Comparison of ENCODE assay signal across 20 mouse cellular contexts in the genomic region with DNA sequence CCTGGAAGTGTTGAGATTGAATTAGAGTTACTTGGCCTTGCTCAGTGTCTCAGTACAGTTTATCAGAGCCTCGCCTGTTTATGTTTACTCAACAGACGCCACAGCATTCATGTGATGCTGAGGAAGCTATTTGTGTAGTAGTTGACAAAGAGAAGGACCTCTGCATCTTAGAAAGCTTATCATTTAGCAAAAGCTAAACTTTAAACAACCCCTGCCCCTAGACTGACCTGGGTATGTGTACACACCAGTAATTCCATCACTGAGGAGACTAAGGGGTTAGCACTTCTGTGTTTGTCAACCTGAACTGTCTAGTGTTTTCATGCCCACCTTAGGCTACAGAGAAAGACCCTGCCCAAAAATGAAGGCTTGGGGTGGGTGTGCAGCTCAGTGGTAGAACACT. TPM values are rescaled to one million over a fixed set of nuclear protein-coding genes. Genes with fewer than 3 reads are reported as not detected.
DNase-seq lines count a peak whose midpoint lies in the region; ATAC-seq and TF ChIP-seq lines count a peak whose summit lies in the region.
"Had no signal": no experiment of that assay in that cellular context is flagged by ENCODE, and none has a peak within 500 bp of the region (broad histone marks: within the 10 kb centered on the region; RNA-seq: fewer than 3 reads in every experiment).

No protein-coding gene starts in this region.

- H3K79me2 ChIP-seq in liver, adult 2 months (ENCODE audit: control insufficient read depth, insufficient read depth, low read length): peaks cover 54% of the 10 kb centered on the region; the same call in 1 of the 2 replicates

- H3K27ac ChIP-seq in heart, embryonic 11.5 days (ENCODE audit: low read depth, low read length): peak overlapping the region; percentile 96
- peak overlapping the region; percentile 92 for H3K27ac ChIP-seq in heart, embryonic 15.5 days
- peak overlapping the region; percentile 94 for H3K27ac ChIP-seq in liver, adult 2 months (replicated peaks; ENCODE audit: insufficient read depth, low read depth, low read length)
- no peak overlapping the region for H3K27ac ChIP-seq in liver, embryonic 11.5 days (ENCODE audit: low read depth, low read length)
- H3K27ac ChIP-seq: embryonic facial prominence, embryonic 13.5 days; forebrain, embryonic 13.5 days; hindbrain, embryonic 10.5 days; hindbrain, embryonic 14.5 days; intestine, embryonic 15.5 days had no signal

- H3K4me2 ChIP-seq in heart, embryonic 11.5 days: no peak overlapping the region
- no peak overlapping the region for H3K4me2 ChIP-seq in heart, embryonic 15.5 days
- H3K4me2 ChIP-seq in liver, embryonic 11.5 days: no peak overlapping the region
- H3K4me2 ChIP-seq: embryonic facial prominence, embryonic 13.5 days; forebrain, embryonic 13.5 days; hindbrain, embryonic 14.5 days; intestine, embryonic 15.5 days had no signal

- TF ChIP-seq POLR2A in liver, adult 2 months (IDR thresholded peaks at IDR 0.05; ENCODE audit: extremely low read depth, insufficient read depth, low read length): no peak

- no peaks in the 10 kb centered on the region for H3K36me3 ChIP-seq in heart, embryonic 11.5 days (ENCODE audit: control insufficient read depth, insufficient read depth, low read length)
- H3K36me3 ChIP-seq in heart, embryonic 15.5 days: no peaks in the 10 kb centered on the region
- no peaks in the 10 kb centered on the region for H3K36me3 ChIP-seq in liver, adult 2 months (ENCODE audit: control insufficient read depth, insufficient read depth, low read length)
- H3K36me3 ChIP-seq in liver, embryonic 11.5 days (ENCODE audit: control insufficient read depth, insufficient read depth, low read length): no peaks in the 10 kb centered on the region
- H3K36me3 ChIP-seq: hindbrain, embryonic 10.5 days; intestine, embryonic 15.5 days had no signal

- no peak overlapping the region for H3K9ac ChIP-seq in heart, embryonic 11.5 days (ENCODE audit: low read depth, low read length)
- H3K9ac ChIP-seq in heart, embryonic 15.5 days: no peak overlapping the region
- H3K9ac ChIP-seq in liver, adult 2 months (ENCODE audit: low read depth, low read length): no peak overlapping the region
- no peak overlapping the region for H3K9ac ChIP-seq in liver, embryonic 11.5 days (ENCODE audit: low read depth, low read length)
- H3K9ac ChIP-seq: embryonic facial prominence, embryonic 13.5 days; forebrain, embryonic 13.5 days; forebrain, postnatal 0 days; hindbrain, embryonic 14.5 days; intestine, embryonic 15.5 days had no signal

- H3K4me3 ChIP-seq in heart, embryonic 11.5 days (ENCODE audit: low read depth, low read length): no peak overlapping the region
- H3K4me3 ChIP-seq in heart, embryonic 15.5 days: no peak overlapping the region
- no peak overlapping the region for H3K4me3 ChIP-seq in liver, adult 2 months (ENCODE audit: insufficient read depth, low read depth, low read length)
- no peak overlapping the region for H3K4me3 ChIP-seq in liver, embryonic 11.5 days (ENCODE audit: low read depth, low read length)
- H3K4me3 ChIP-seq: embryonic facial prominence, embryonic 13.5 days; forebrain, embryonic 13.5 days; hindbrain, embryonic 10.5 days; intestine, embryonic 15.5 days had no signal

- no peak for DNase-seq in heart, postnatal 36 days
- no peak for DNase-seq in heart, postnatal 10 days
- DNase-seq in liver, adult 2 months (ENCODE audit: extremely low read depth, low read depth, low spot score): peak; percentile 59
- no peak for DNase-seq in liver, embryonic 11.5 days (ENCODE audit: low spot score)
- DNase-seq in yolk sac, embryonic 10.5 days (ENCODE audit: low spot score): peak; percentile 68
- no peak for DNase-seq in frontal cortex, adult 2 months (ENCODE audit: extremely low spot score in 1 of 2, low spot score in 1 of 2)
- DNase-seq: adrenal gland, adult 2 months; adrenal gland, postnatal 25 days; cerebellum, adult 18-20 months; cerebellum, adult 9-11 months; cerebellum, postnatal 36 days; forebrain, postnatal 0 days; kidney, adult 18-20 months had no signal

- H3K27me3 ChIP-seq in heart, embryonic 11.5 days (ENCODE audit: control insufficient read depth, insufficient read depth, low read length): no peaks in the 10 kb centered on the region
- no peaks in the 10 kb centered on the region for H3K27me3 ChIP-seq in heart, embryonic 15.5 days
- H3K27me3 ChIP-seq in liver, adult 2 months (ENCODE audit: control insufficient read depth, insufficient read depth, low read length): no peaks in the 10 kb centered on the region
- no peaks in the 10 kb centered on the region for H3K27me3 ChIP-seq in liver, embryonic 11.5 days (replicated peaks; ENCODE audit: control insufficient read depth, insufficient read depth, low read length)
- H3K27me3 ChIP-seq: embryonic facial prominence, embryonic 13.5 days; forebrain, embryonic 13.5 days; intestine, embryonic 15.5 days had no signal

- 50% methylated on average over 2 of the region's 2 CpGs for WGBS in heart, embryonic 11.5 days (ENCODE audit: insufficient replicate concordance)
- WGBS in heart, embryonic 15.5 days: 63% methylated on average over 2 of the region's 2 CpGs
- WGBS in liver, adult 2 months: 7% methylated on average over 2 of the region's 2 CpGs
- WGBS in liver, embryonic 11.5 days: 64% methylated on average over 2 of the region's 2 CpGs

- peaks cover 79% of the 10 kb centered on the region for H3K4me1 ChIP-seq in heart, embryonic 11.5 days (ENCODE audit: control insufficient read depth, insufficient read depth, low read length)
- peaks cover 96% of the 10 kb centered on the region for H3K4me1 ChIP-seq in heart, embryonic 15.5 days (replicated peaks)
- peaks cover 68% of the 10 kb centered on the region for H3K4me1 ChIP-seq in liver, adult 2 months (ENCODE audit: control insufficient read depth, insufficient read depth, low read length)
- H3K4me1 ChIP-seq in liver, embryonic 11.5 days (replicated peaks; ENCODE audit: control insufficient read depth, insufficient read depth, low read length): peaks cover 11% of the 10 kb centered on the region; the same call in 1 of the 2 replicates

- no peaks in the 10 kb centered on the region for H3K9me3 ChIP-seq in heart, embryonic 11.5 days (replicated peaks; ENCODE audit: control insufficient read depth, low read length)
- no peaks in the 10 kb centered on the region for H3K9me3 ChIP-seq in heart, embryonic 15.5 days (replicated peaks)
- H3K9me3 ChIP-seq in liver, embryonic 11.5 days (ENCODE audit: control insufficient read depth, low read length): no peaks in the 10 kb centered on the region
- H3K9me3 ChIP-seq: embryonic facial prominence, embryonic 13.5 days; forebrain, embryonic 13.5 days; hindbrain, embryonic 10.5 days; intestine, embryonic 15.5 days had no signal

- no peak for ATAC-seq in heart, embryonic 11.5 days (replicated peaks; ENCODE audit: insufficient number of reproducible peaks, low FRiP score, low TSS enrichment)
- ATAC-seq in heart, embryonic 15.5 days (replicated peaks; ENCODE audit: insufficient number of reproducible peaks, insufficient read depth, low FRiP score, low read depth): no peak
- no peak for ATAC-seq in liver, embryonic 11.5 days (replicated peaks; ENCODE audit: low FRiP score)
- ATAC-seq: forebrain, embryonic 13.5 days; forebrain, postnatal 0 days had no signal

- TF ChIP-seq CTCF in liver, adult 2 months (IDR thresholded peaks at IDR 0.05; ENCODE audit: low read depth, low read length): no peak

- intact Hi-C loops in heart, postnatal 36 days (cut with DNase I): no loop called here
- intact Hi-C loops in heart, postnatal 10 days (cut with DNase I): no loop called here

RNA-seq across cellular contexts. Expression of a gene that starts 12.9 kb away (rescaled TPM):
- 10.0 and 12.5 TPM in 2 replicates for polyA plus RNA-seq in heart, embryonic 11.5 days (2014; fragmentation: Nextera tagmentation; extraction: Ambion mirVana)
- total RNA-seq in heart, postnatal 36 days (2021): 10 to 100 TPM; 48.9 to 51.9 TPM
- 10.5 and 12.0 TPM in 2 replicates for polyA plus RNA-seq in heart, embryonic 15.5 days (2015; fragmentation: Nextera tagmentation; extraction: Ambion mirVana)
- 10 to 100 TPM; 75.4 to 82.3 TPM for total RNA-seq in heart, postnatal 10 days (2021)
- 30.0 and 34.5 TPM in 2 replicates for total RNA-seq in liver, adult 2 months (2014; rRNA removed)
- polyA plus RNA-seq in liver, adult 2 months (2012; rRNA removed): 19.5 and 22.8 TPM in 2 replicates
- 2.5 and 4.1 TPM in 2 replicates for polyA plus RNA-seq in liver, embryonic 11.5 days (2014; fragmentation: Nextera tagmentation; extraction: Ambion mirVana)
- polyA plus RNA-seq in frontal cortex, adult 2 months (2012; rRNA removed): 34.0 and 35.0 TPM in 2 replicates

Comparison
In these comparisons a context has a peak if more than half of its experiments do, and no peak if none do; other contexts are left out.
1. DNase-seq: peak in liver, adult 2 months (single experiment) and yolk sac, embryonic 10.5 days (single experiment); none in heart, postnatal 36 days (0 of 2), heart, postnatal 10 days (0 of 2), liver, embryonic 11.5 days (single experiment) and frontal cortex, adult 2 months (0 of 2).